Mouse (Mus musculus) liver, embryonic 14.5 days (tissue): ENCODE measurements around the gene Aph1a.

Experiments
- CTCF ChIP-seq: IDR thresholded peaks from 2 replicates; pipeline ENCODE4 v1.5.1; 2016; ENCODE audit warnings: antibody characterized with exemption, low read depth, control low read depth
- EP300 ChIP-seq: IDR thresholded peaks from 2 replicates; pipeline ENCODE4 v1.6.1; 2016; ENCODE audit warnings: antibody characterized with exemption, low read depth

DNA sequence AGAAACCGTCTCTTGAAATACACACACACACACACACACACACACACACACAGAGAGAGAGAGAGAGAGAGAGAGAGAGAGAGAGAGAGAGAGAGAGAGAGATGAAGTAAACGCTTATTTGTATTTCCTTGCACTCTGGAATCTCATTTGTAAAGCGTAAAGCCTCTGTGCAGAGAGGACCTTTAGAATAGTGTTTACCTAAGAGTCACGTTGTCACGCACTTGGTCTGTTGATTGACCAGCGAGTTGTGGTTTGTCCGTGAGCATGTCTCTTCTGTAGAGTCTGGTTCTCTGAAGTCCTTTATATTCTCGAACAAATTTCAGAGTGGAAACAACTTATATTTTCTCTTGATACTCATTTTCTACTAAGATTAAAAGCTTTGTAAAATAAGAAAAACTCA is 51.0 kb downstream of the Aph1a start:
- TF ChIP-seq CTCF (no peak), EP300 (no peak)
